Mouse (Mus musculus) thymus, adult 2 months (tissue): Measurements from ENCODE around the gene Ubqlnl. TPM values are rescaled to one million over a fixed set of nuclear protein-coding genes. Genes with fewer than 3 reads are reported as not detected.

ENCODE experiments used
- DNase-seq: peaks from one replicate; pipeline ENCODE4 v3.0.0; 2021
- H3K27ac ChIP-seq: fragments of 200-500 bp; 2 replicates; pipeline ENCODE4 v1.5.1; 2012; ENCODE audit warnings: low read length, control low read depth; ENCODE audit not compliant: control insufficient read depth, insufficient read depth
- H3K27me3 ChIP-seq: fragments of 200-500 bp; 2 replicates; pipeline ENCODE4 v1.6.1; 2012; ENCODE audit warnings: mild to moderate bottlenecking, low read length, moderate library complexity, mixed read lengths; ENCODE audit not compliant: control insufficient read depth, insufficient read depth
- H3K36me3 ChIP-seq: fragments of 200-500 bp; 2 replicates; pipeline ENCODE4 v1.6.1; 2012; ENCODE audit warnings: mild to moderate bottlenecking, low read length, moderate library complexity; ENCODE audit not compliant: control insufficient read depth, insufficient read depth
- H3K4me1 ChIP-seq: fragments of 200-500 bp; replicated peaks from 2 replicates; pipeline ENCODE4 v1.6.1; 2012; ENCODE audit warnings: low read length; ENCODE audit not compliant: control insufficient read depth, insufficient read depth
- H3K4me3 ChIP-seq: fragments of 200-500 bp; 2 replicates; pipeline ENCODE4 v1.5.1; 2012; ENCODE audit warnings: mild to moderate bottlenecking, low read length, control low read depth, moderate library complexity; ENCODE audit not compliant: control insufficient read depth, insufficient read depth
- CTCF ChIP-seq: fragments of 200-500 bp; IDR thresholded peaks from 2 replicates; pipeline ENCODE4 v1.5.1; 2012; ENCODE audit warnings: mild to moderate bottlenecking, control low read depth, low read length, moderate library complexity, borderline replicate concordance; ENCODE audit not compliant: control insufficient read depth, poor library complexity, insufficient read depth; ENCODE audit errors: extremely low read depth
- POLR2A ChIP-seq: fragments of 200-500 bp; IDR thresholded peaks from 2 replicates; pipeline ENCODE4 v1.6.1; 2012; ENCODE audit warnings: mild to moderate bottlenecking, low read length, control low read depth, moderate library complexity; ENCODE audit not compliant: control insufficient read depth, poor library complexity, insufficient read depth; ENCODE audit errors: extremely low read depth
- WGBS: fragments of 180-500 bp; shearing (Covaris S2); methylation state at CpG from one replicate; pipeline ENCODE4 v1.1.7; 2018; 5-methylcytosine and 5-hydroxymethylcytosine counted together
- polyA plus RNA-seq: library from polyadenylated mRNA; depleted of rRNA; stranded (reverse); fragments of >200 nt; gene quantifications from 2 replicates; pipeline ENCODE4 v1.2.3, GENCODE M21; 2012

The Ubqlnl gene
- polyA plus RNA-seq, 1 experiment: 0.09 TPM

DNA sequence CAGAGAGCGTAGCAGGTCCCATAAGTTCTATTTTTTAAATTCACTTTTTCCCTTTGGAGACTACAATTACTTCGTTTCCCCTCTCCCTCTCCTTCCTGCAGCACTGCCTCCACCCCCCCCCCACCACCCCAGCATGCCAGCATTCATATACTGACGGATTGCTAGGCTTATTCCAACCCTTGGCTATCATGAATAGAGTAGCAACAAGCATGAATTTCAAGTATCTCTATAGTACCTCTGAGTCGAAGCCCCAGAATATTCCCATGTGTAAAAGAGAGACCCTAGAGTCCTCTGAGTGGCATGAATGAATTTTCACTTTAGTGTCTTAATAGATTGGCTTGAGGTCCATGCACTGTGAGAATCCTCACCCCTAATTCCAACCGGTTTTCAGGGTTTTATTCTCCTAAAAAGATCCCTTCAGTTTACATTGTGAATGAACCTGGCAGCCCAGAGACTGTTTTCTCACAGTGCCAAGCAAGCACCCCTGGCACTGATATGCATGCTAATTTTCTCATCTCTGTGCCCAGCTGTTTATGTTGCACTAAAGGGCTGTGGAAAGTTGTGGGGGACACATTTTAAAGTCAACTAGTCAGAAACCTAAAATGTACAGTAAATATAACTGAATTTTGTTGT is 28.2 kb upstream of the Ubqlnl start:
- Histone ChIP-seq H3K4me3 (no peak overlapping the region), H3K27me3 (no peaks in the 10 kb centered on the region), H3K4me1 (no peaks in the 10 kb centered on the region), H3K27ac (no peak overlapping the region), H3K36me3 (no peaks in the 10 kb centered on the region)
- 79% methylated on average over 5 of the region's 5 CpGs for WGBS
- no peak for DNase-seq
- TF ChIP-seq CTCF (no peak), POLR2A (no peak)

DNA sequence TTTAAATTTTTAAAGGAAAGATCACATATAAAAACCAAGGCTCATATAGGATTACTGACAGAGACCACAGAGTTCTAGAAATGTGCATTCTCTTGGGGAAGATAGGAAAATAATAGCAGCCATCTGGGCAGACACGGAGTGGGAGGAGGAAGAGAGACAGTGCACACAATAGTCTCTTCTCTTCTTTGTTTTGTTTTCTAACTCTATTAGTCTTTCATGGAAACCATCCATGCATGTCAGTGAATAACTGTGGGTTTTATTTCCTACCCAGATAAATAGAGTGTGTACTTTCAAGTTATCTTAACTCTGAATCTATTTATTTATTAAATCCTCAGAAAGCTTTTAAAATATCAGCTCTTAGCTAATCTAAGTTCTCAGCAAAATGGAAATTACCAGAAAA is 24.7 kb upstream of the Ubqlnl start:
- Histone ChIP-seq H3K36me3 (no peaks in the 10 kb centered on the region), H3K27me3 (no peaks in the 10 kb centered on the region), H3K4me1 (peaks cover 7% of the 10 kb centered on the region), H3K4me3 (no peak overlapping the region), H3K27ac (no peak overlapping the region)
- DNase-seq: no peak
- 77% methylated on average over 1 of the region's 1 CpGs for WGBS
- no peak for TF ChIP-seq POLR2A
- TF ChIP-seq CTCF: no peak

DNA sequence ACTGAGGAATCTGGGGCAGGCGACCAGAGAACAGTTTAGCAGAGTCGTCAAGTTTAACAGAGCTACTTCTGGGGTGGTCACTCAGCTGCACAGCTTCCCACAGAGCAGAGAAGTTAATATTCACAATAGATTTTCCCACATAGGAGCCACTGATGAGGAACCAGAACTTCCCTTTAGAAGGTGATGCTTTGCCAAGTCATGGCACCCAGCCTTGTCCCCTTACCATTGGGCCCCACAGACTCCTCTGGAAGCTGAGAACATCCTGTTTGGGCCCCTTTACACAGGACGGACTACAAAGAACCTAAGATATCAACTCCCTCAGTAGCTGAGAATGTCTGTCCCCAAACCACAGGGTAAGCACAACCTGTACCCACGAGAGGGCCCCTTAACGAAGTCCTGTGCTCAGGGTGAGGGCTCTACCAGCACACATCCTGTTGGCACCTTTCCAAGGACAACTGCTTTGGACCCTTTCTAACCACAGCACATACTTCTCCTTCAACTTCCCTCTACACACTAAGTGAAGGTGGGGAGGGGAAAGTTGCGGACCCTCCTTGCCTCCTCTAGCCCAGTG is 19.4 kb upstream of the Ubqlnl start:
- no peak overlapping the region for H3K4me3 ChIP-seq
- no peak for TF ChIP-seq POLR2A
- no peak for TF ChIP-seq CTCF
- H3K27me3 ChIP-seq: no peaks in the 10 kb centered on the region
- no peaks in the 10 kb centered on the region for H3K36me3 ChIP-seq
- H3K27ac ChIP-seq: no peak overlapping the region; the same call in 1 of the 2 replicates
- WGBS: 9% methylated on average over 6 of the region's 6 CpGs
- peak; percentile 7 for DNase-seq
- H3K4me1 ChIP-seq: peaks cover 16% of the 10 kb centered on the region

DNA sequence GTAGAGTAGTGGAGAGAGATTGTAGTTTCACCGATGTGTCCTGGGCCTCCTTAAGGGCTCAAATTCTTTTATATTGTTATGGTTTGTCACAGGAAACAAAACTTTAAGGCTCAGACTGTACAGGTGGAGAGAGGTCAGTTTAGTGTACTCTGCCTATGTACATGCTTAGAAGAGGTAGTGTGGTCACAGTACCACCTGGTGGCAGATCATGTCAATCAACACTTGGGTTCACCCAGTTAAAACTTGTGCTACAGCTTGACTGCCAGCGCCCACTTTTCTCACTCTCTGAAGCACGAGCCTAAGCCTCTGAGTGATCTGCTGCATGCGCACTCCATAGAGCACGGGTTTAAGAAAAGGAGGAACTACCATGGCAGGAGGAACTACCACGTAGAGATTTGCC is 16.7 kb upstream of the Ubqlnl start:
- Histone ChIP-seq H3K4me1 (peaks cover 16% of the 10 kb centered on the region), H3K4me3 (no peak overlapping the region), H3K27me3 (no peaks in the 10 kb centered on the region), H3K36me3 (no peaks in the 10 kb centered on the region), H3K27ac (no peak overlapping the region)
- TF ChIP-seq POLR2A (no peak), CTCF (no peak)
- peak; percentile 16 for DNase-seq
- WGBS: 12% methylated on average over 6 of the region's 6 CpGs

DNA sequence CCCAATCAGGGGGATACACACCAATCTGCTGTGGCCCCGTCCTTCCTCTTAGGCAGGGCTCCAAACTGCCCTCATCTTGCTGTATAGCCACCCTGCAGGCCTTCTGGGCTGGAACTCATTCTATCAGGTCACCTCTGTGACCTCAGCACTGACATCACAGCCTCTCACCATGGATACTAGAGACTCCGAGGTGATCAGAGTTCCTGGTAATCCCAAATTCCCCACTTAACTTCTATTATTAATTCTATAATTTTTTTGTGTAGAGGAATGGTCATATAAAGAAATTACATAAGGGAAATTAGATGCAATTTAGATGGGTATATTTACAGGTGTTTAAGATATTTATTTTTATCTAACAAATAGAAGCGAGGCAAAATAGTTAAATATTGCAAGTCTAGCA is 7.2 kb downstream of the Ubqlnl start, which contains the start of gene Ubqln3:
TSS of gene Ubqln3 (minus strand) at position 101 of the 400 bp plus-strand sequence.
- Histone ChIP-seq H3K27me3 (no peaks in the 10 kb centered on the region), H3K27ac (no peak within 1 kb of the TSS), H3K36me3 (no peaks in the 10 kb centered on the region), H3K4me1 (no peaks in the 10 kb centered on the region), H3K4me3 (no peak within 1 kb of the TSS)
- 86% methylated on average over 3 of the region's 3 CpGs for WGBS
- DNase-seq: no peak
- TF ChIP-seq POLR2A: no peak
- TF ChIP-seq CTCF: no peak

DNA sequence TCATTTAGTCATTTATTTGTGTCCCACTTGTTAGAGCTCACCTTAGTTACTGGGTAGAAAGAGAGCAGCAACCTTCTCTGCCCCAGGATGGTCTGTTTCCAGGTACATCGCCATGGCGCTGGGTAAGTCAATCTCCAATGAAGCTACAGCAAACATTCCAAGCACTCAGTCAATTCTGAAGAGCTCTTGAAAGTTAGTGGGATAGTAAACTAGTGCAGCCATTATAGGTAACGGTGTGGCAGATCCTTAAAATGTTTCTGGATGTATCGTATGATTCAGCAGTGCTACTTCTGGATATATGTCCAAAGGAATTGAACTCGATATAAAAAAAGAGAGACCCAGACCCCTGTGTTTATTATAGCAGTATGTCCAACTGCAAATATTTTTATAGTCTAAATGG is 13.1 kb downstream of the Ubqlnl start, which contains the start of gene Olfr643:
TSS of gene Olfr643 (minus strand) at position 101 of the 400 bp plus-strand sequence.
- no peak for TF ChIP-seq CTCF
- no peak for TF ChIP-seq POLR2A
- no peak within 1 kb of the TSS for H3K27ac ChIP-seq
- H3K4me1 ChIP-seq: no peaks in the 10 kb centered on the region
- WGBS: 96% methylated on average over 5 of the region's 5 CpGs
- H3K27me3 ChIP-seq: no peaks in the 10 kb centered on the region
- H3K36me3 ChIP-seq: no peaks in the 10 kb centered on the region
- no peak within 1 kb of the TSS for H3K4me3 ChIP-seq
- DNase-seq: no peak

DNA sequence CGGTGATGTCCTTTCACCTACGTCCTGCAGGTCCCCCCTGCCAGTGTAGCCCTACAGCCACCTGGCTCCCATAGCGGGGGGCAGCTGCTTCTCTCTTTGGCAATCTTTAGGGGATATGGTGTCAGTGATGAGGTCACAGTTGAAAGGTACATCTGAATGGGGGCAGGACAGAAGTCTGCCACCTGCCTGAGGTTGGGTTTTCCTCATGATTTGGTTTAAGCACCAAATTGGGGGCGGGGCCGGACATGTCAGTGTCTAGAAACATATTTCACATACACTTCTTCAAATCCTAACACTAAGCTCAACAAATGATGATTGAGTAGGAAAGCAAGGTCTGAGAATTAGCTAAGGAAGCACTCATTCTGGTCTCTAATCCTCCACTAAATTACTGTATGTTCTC is 20.6 kb downstream of the Ubqlnl start, which contains the start of gene Ubqln5:
TSS of gene Ubqln5 (minus strand) at position 101 of the 400 bp plus-strand sequence.
- WGBS: 82% methylated on average over 5 of the region's 5 CpGs
- Histone ChIP-seq H3K27me3 (no peaks in the 10 kb centered on the region), H3K4me1 (no peaks in the 10 kb centered on the region), H3K36me3 (no peaks in the 10 kb centered on the region), H3K4me3 (no peak within 1 kb of the TSS), H3K27ac (no peak within 1 kb of the TSS)
- DNase-seq: no peak
- TF ChIP-seq CTCF: no peak
- TF ChIP-seq POLR2A: no peak
